Mouse (Mus musculus) forebrain, embryonic 14.5 days (tissue): ENCODE results near the gene Vsig10l. TPM values are rescaled to one million over a fixed set of nuclear protein-coding genes. Genes with fewer than 3 reads are reported as not detected.

Experiments
- microRNA-seq: library from miRNA; unstranded; fragments of <30 nt; microRNA quantifications from one replicate; pipeline ENCODE4, GENCODE M21; 2016
- polyA plus RNA-seq: library from polyadenylated mRNA; unstranded; fragments of >200 nt; fragmentation: Nextera tagmentation; extraction: Ambion mirVana; gene quantifications from 2 replicates; pipeline ENCODE4 v1.2.1, GENCODE M21; 2014

Gene Vsig10l
- polyA plus RNA-seq, 1 experiment from 2014 or later: 3.2 TPM

Small RNA genes within 50 kb of the gene (microRNA-seq; reads per million reads assigned to microRNA genes)
- 0.66 reads per million for gene Mir7051

Other genes starting within 250 kb of the Vsig10l start
- 22.3 and 24.6 TPM in 2 replicates for gene Zfp715, start 149.9 kb upstream of the Vsig10l start, polyA plus RNA-seq
- gene Siglecf, start 111.8 kb upstream of the Vsig10l start, polyA plus RNA-seq: 0.10 TPM in 1 of 2 replicates, not detected in the other
- gene Siglecg, start 54.9 kb upstream of the Vsig10l start, polyA plus RNA-seq: 0.09 TPM in 1 of 2 replicates, not detected in the other
- not detected in 2 replicates for gene Lim2, start 35.5 kb upstream of the Vsig10l start, polyA plus RNA-seq
- gene Nkg7, start 26.1 kb upstream of the Vsig10l start, polyA plus RNA-seq: not detected in 2 replicates
- gene Cldnd2, start 22.4 kb upstream of the Vsig10l start, polyA plus RNA-seq: not detected in 2 replicates
- gene Etfb, start 19.1 kb upstream of the Vsig10l start, polyA plus RNA-seq: 156 and 182 TPM in 2 replicates
- not detected in 2 replicates for gene Gm45233, start 19.0 kb upstream of the Vsig10l start, polyA plus RNA-seq
- 4.6 and 5.1 TPM in 2 replicates for gene Iglon5, start 26.9 kb downstream of the Vsig10l start, polyA plus RNA-seq
- gene 4931406B18Rik, start 42.8 kb downstream of the Vsig10l start, polyA plus RNA-seq: not detected in 2 replicates
- 0.61 and 1.2 TPM in 2 replicates for gene Cd33, start 81.3 kb downstream of the Vsig10l start, polyA plus RNA-seq
- gene Zfp658, start 99.1 kb downstream of the Vsig10l start, polyA plus RNA-seq: 7.6 and 9.0 TPM in 2 replicates
- 18.8 and 21.5 TPM in 2 replicates for gene Zfp719, start 116.5 kb downstream of the Vsig10l start, polyA plus RNA-seq
- 0.47 and 0.53 TPM in 2 replicates for gene Zfp819, start 144.0 kb downstream of the Vsig10l start, polyA plus RNA-seq
- not detected in 2 replicates for gene Ceacam18, start 171.6 kb downstream of the Vsig10l start, polyA plus RNA-seq
- 0.19 and 0.42 TPM in 2 replicates for gene Siglece, start 197.0 kb downstream of the Vsig10l start, polyA plus RNA-seq
- gene Ctu1, start 208.9 kb downstream of the Vsig10l start, polyA plus RNA-seq: 18.9 and 20.6 TPM in 2 replicates
- not detected in 2 replicates for gene Klk14, start 227.3 kb downstream of the Vsig10l start, polyA plus RNA-seq
- gene Klk13, start 249.4 kb downstream of the Vsig10l start, polyA plus RNA-seq: not detected in 2 replicates